Mouse (Mus musculus): Measurements from ENCODE around the gene Gatad2a.

DNA sequence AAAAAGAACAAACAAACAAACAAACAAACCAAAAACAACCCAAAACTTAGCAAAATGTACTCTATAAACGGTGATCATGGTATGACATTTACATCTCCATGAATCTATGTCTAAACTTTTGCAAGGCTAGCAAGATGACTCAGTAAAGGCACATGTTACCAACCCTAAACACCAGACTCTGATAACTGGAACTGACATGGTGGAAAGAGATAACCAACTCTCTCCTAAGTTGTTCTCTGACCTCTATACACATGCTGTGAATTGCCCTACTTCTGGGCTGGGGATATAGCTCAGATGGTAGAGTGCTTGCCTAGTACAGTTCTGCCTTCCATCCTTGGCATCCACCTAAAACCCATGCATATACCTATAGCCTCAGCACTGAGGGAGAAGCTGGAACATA, 41.8 kb upstream of the Gatad2a start:
- TF ChIP-seq CTCF (IDR thresholded peaks at IDR 0.05; ENCODE audit: low read depth, low read length) (no peak), GATA1 (IDR thresholded peaks at IDR 0.05; ENCODE audit: borderline replicate concordance, low read length) (no peak), POLR2AphosphoS5 (IDR thresholded peaks at IDR 0.05; ENCODE audit: insufficient replicate concordance, low read depth, low read length) (no peak), TAL1 (conservative IDR thresholded peaks at IDR 0.05; ENCODE audit: low read depth, low read length) (no peak), GATA2 (IDR thresholded peaks at IDR 0.05; ENCODE audit: borderline replicate concordance, low read depth, low read length) (no peak)
